In genomic region chr3:86698947-86699346, GRCm38 (mm10) we compare ENCODE assay signal across 19 mouse cellular contexts.
DNase-seq lines count a peak whose midpoint lies in the region; ATAC-seq and TF ChIP-seq lines count a peak whose summit lies in the region.
"Had no signal": no experiment of that assay in that cellular context is flagged by ENCODE, and none has a peak within 500 bp of the region (broad histone marks: within the 10 kb centered on the region; RNA-seq: fewer than 3 reads in every experiment).

No protein-coding gene starts in this region.

- no peak overlapping the region for H3K9ac ChIP-seq in intestine, embryonic 14.5 days (ENCODE audit: low read length)
- H3K9ac ChIP-seq in intestine, postnatal 0 days (ENCODE audit: low read depth, low read length): no peak overlapping the region
- no peak overlapping the region for H3K9ac ChIP-seq in lung, embryonic 15.5 days
- H3K9ac ChIP-seq in intestine, embryonic 15.5 days: no peak overlapping the region
- H3K9ac ChIP-seq in intestine, embryonic 16.5 days (ENCODE audit: low read depth, low read length): no peak overlapping the region
- H3K9ac ChIP-seq: embryonic facial prominence, embryonic 13.5 days; forebrain, embryonic 13.5 days; forebrain, embryonic 15.5 days; forebrain, postnatal 0 days had no signal

- no peaks in the 10 kb centered on the region for H3K9me3 ChIP-seq in intestine, embryonic 14.5 days (ENCODE audit: control insufficient read depth, low read length)
- H3K9me3 ChIP-seq in intestine, postnatal 0 days (ENCODE audit: control insufficient read depth): no peaks in the 10 kb centered on the region
- H3K9me3 ChIP-seq in lung, embryonic 15.5 days: no peaks in the 10 kb centered on the region
- H3K9me3 ChIP-seq in intestine, embryonic 15.5 days: no peaks in the 10 kb centered on the region
- H3K9me3 ChIP-seq in intestine, embryonic 16.5 days (ENCODE audit: control insufficient read depth, low read length): no peaks in the 10 kb centered on the region
- H3K9me3 ChIP-seq: embryonic facial prominence, embryonic 13.5 days; forebrain, embryonic 13.5 days; forebrain, embryonic 15.5 days had no signal

- H3K27ac ChIP-seq in intestine, embryonic 14.5 days (ENCODE audit: low read depth): peak overlapping the region; percentile 65
- no peak overlapping the region for H3K27ac ChIP-seq in intestine, postnatal 0 days (ENCODE audit: low read depth, low read length)
- H3K27ac ChIP-seq in lung, embryonic 15.5 days: no peak overlapping the region; the same call in 1 of the 2 replicates
- no peak overlapping the region for H3K27ac ChIP-seq in intestine, embryonic 15.5 days
- no peak overlapping the region for H3K27ac ChIP-seq in intestine, embryonic 16.5 days (ENCODE audit: low read length)
- H3K27ac ChIP-seq: forebrain, embryonic 13.5 days; forebrain, embryonic 15.5 days had no signal

- no peaks in the 10 kb centered on the region for H3K36me3 ChIP-seq in intestine, embryonic 14.5 days (ENCODE audit: control insufficient read depth, insufficient read depth, low read length)
- H3K36me3 ChIP-seq in intestine, postnatal 0 days (ENCODE audit: control insufficient read depth, insufficient read depth): no peaks in the 10 kb centered on the region
- no peaks in the 10 kb centered on the region for H3K36me3 ChIP-seq in lung, embryonic 15.5 days
- H3K36me3 ChIP-seq in intestine, embryonic 15.5 days: no peaks in the 10 kb centered on the region
- no peaks in the 10 kb centered on the region for H3K36me3 ChIP-seq in intestine, embryonic 16.5 days (ENCODE audit: control insufficient read depth, insufficient read depth, low read length)
- H3K36me3 ChIP-seq: embryonic facial prominence, embryonic 13.5 days; forebrain, embryonic 15.5 days had no signal

- 0 out of 2 replicates have a peak, but pooled peaks have one; percentile 23 for ATAC-seq in intestine, embryonic 14.5 days (replicated peaks; ENCODE audit: low FRiP score, low TSS enrichment, low read depth)
- no peak for ATAC-seq in intestine, postnatal 0 days
- ATAC-seq in lung, embryonic 15.5 days (ENCODE audit: borderline replicate concordance, extremely low read depth, low FRiP score, low TSS enrichment): peak; percentile 27; the same call in 1 of the 2 replicates
- ATAC-seq in intestine, embryonic 15.5 days: peak; percentile 84
- peak; percentile 72 for ATAC-seq in intestine, embryonic 16.5 days
- ATAC-seq: forebrain, embryonic 13.5 days; forebrain, embryonic 15.5 days; forebrain, postnatal 0 days had no signal

- no peaks in the 10 kb centered on the region for H3K27me3 ChIP-seq in intestine, embryonic 14.5 days (replicated peaks; ENCODE audit: control insufficient read depth, insufficient read depth, low read length)
- H3K27me3 ChIP-seq in intestine, postnatal 0 days (replicated peaks; ENCODE audit: control insufficient read depth, insufficient read depth, low read length): no peaks in the 10 kb centered on the region
- no peaks in the 10 kb centered on the region for H3K27me3 ChIP-seq in lung, embryonic 15.5 days
- no peaks in the 10 kb centered on the region for H3K27me3 ChIP-seq in intestine, embryonic 15.5 days (replicated peaks)
- no peaks in the 10 kb centered on the region for H3K27me3 ChIP-seq in intestine, embryonic 16.5 days (replicated peaks; ENCODE audit: control insufficient read depth, insufficient read depth, low read length)
- H3K27me3 ChIP-seq: embryonic facial prominence, embryonic 13.5 days had no signal

- 33% methylated on average over 2 of the region's 2 CpGs for WGBS in intestine, embryonic 14.5 days
- WGBS in intestine, postnatal 0 days: 52% methylated on average over 2 of the region's 2 CpGs
- 35% methylated on average over 2 of the region's 2 CpGs for WGBS in lung, embryonic 15.5 days
- 37% methylated on average over 2 of the region's 2 CpGs for WGBS in intestine, embryonic 15.5 days
- 54% methylated on average over 2 of the region's 2 CpGs for WGBS in intestine, embryonic 16.5 days

- DNase-seq in intestine, embryonic 14.5 days (ENCODE audit: low spot score): no peak
- DNase-seq in lung, postnatal 14 days: no peak
- DNase-seq in cerebellum, postnatal 36 days: no peak
- DNase-seq: adrenal gland, adult 2 months; adrenal gland, postnatal 10 days; adrenal gland, postnatal 25 days; cerebellum, adult 11 months; cerebellum, adult 18-20 months; cerebellum, adult 8-10 months; cerebellum, adult 9-11 months; cerebellum, postnatal 14 days; forebrain, postnatal 0 days had no signal

- TF ChIP-seq CTCF in intestine, postnatal 0 days (IDR thresholded peaks at IDR 0.05; ENCODE audit: low read depth): no peak

- H3K4me3 ChIP-seq in intestine, embryonic 14.5 days (ENCODE audit: low read depth, low read length): no peak overlapping the region
- no peak overlapping the region for H3K4me3 ChIP-seq in intestine, postnatal 0 days (ENCODE audit: low read depth, low read length)
- H3K4me3 ChIP-seq in lung, embryonic 15.5 days: no peak overlapping the region
- H3K4me3 ChIP-seq in intestine, embryonic 15.5 days (replicated peaks): no peak overlapping the region
- no peak overlapping the region for H3K4me3 ChIP-seq in intestine, embryonic 16.5 days (ENCODE audit: low read length)
- H3K4me3 ChIP-seq: embryonic facial prominence, embryonic 13.5 days; forebrain, embryonic 13.5 days; forebrain, embryonic 15.5 days had no signal

- H3K4me2 ChIP-seq in intestine, embryonic 14.5 days (ENCODE audit: low read length): no peak overlapping the region
- no peak overlapping the region for H3K4me2 ChIP-seq in intestine, postnatal 0 days (replicated peaks; ENCODE audit: low read depth)
- H3K4me2 ChIP-seq in lung, embryonic 15.5 days: no peak overlapping the region
- H3K4me2 ChIP-seq in intestine, embryonic 15.5 days (replicated peaks): no peak overlapping the region
- no peak overlapping the region for H3K4me2 ChIP-seq in intestine, embryonic 16.5 days (ENCODE audit: low read depth, low read length)
- H3K4me2 ChIP-seq: embryonic facial prominence, embryonic 13.5 days; forebrain, embryonic 13.5 days; forebrain, embryonic 15.5 days had no signal

- peaks cover 11% of the 10 kb centered on the region for H3K4me1 ChIP-seq in intestine, embryonic 14.5 days (replicated peaks; ENCODE audit: control insufficient read depth, insufficient read depth, low read length)
- H3K4me1 ChIP-seq in intestine, postnatal 0 days (replicated peaks; ENCODE audit: control insufficient read depth, insufficient read depth, low read length): no peaks in the 10 kb centered on the region
- H3K4me1 ChIP-seq in lung, embryonic 15.5 days: peaks cover 5% of the 10 kb centered on the region; the same call in 1 of the 2 replicates
- H3K4me1 ChIP-seq in intestine, embryonic 15.5 days (replicated peaks): 0 out of 2 replicates have a peak, but pooled peaks cover 2% of the 10 kb centered on the region
- no peaks in the 10 kb centered on the region for H3K4me1 ChIP-seq in intestine, embryonic 16.5 days (ENCODE audit: control insufficient read depth, insufficient read depth, low read length)
